Mouse (Mus musculus) thymus, postnatal 25 days (tissue): ENCODE results near the gene Stk39.
A peak's percentile ranks its signal among the peaks of the same experiment; 100 is the strongest.

Source experiments
- DNase-seq: peaks from one replicate; pipeline ENCODE4 v3.0.0; 2022

The Stk39 gene

GRCm38 (mm10) chr2:68336913-68337312 lies 135.2 kb downstream of the Stk39 start:
- no peak for DNase-seq

DNA sequence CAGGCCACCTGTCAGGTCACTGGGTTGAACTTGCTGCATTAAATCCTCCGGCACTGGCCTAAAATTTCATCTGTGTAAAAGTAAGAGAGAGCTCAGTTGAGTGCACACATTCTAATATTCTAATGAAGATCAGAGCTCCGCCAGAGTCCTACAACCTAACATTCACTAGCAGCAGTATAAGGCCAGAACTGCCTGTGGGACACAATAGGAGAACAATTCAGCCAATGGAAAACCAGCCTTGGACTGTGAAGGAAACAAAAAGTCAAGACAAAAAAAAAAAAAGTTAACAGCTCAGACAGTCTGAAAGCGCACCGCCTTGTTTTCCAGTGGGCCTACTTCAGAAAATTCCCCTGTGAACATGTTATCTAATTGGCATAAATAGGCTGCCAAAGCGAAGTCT lies 137.1 kb downstream of the Stk39 start:
- DNase-seq: no peak

- no peak for DNase-seq
Measured at GRCm38 (mm10) chr2:68325306-68325705, 146.8 kb downstream of the Stk39 start.

- DNase-seq: no peak
Measured at GRCm38 (mm10) chr2:68321230-68321629, 150.8 kb downstream of the Stk39 start.

GRCm38 (mm10) chr2:68320670-68321069 lies 151.4 kb downstream of the Stk39 start:
- no peak for DNase-seq

DNA sequence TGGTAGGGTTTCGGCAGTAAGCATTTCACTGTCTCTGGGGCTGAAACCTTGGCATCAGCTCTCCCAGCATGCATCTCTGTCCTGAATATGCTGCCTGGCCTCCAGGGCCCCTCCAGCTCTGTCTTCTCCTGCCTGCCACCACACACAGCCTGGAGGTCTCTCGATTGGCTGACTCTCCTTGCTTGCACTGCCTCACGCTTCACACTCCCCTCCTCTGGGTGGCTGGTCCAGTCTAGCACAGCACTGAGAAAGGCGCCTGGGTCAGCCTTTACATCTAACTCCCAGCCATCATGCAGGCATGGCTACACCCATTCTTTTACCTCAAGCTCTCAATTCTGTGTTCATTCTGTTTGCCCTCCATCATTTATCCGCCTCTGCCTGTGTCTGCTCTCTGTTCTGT lies 153.6 kb downstream of the Stk39 start:
- no peak for DNase-seq

- no peak for DNase-seq
Measured at GRCm38 (mm10) chr2:68317895-68318294, 154.2 kb downstream of the Stk39 start.

DNA sequence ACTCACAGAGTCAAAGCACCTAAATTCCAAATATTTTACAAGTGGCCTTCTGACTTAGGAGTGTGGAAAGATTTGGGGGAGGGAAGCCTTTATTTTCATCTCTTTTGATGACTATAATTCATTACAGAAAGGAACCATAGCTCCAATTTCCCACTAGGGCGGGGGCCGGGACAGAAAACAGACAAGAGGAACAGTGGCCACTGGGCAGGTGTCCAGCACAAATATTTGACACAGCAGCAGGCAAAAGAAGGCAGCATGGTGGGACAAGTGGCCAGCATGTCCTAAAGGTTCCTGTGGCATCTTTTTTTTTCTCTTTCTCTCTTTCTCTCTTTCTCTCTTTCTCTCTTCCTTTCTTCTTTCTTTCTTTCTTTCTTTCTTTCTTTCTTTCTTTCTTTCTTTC lies 154.6 kb downstream of the Stk39 start:
- no peak for DNase-seq

- DNase-seq: no peak
Measured at GRCm38 (mm10) chr2:68315258-68315657, 156.8 kb downstream of the Stk39 start.

- peak; percentile 31 for DNase-seq
Measured at GRCm38 (mm10) chr2:68310121-68310520, 161.9 kb downstream of the Stk39 start.

- no peak for DNase-seq
Measured at GRCm38 (mm10) chr2:68306519-68306918, 165.5 kb downstream of the Stk39 start.

GRCm38 (mm10) chr2:68304771-68305460 lies 167.2 kb downstream of the Stk39 start:
- DNase-seq: no peak

DNA sequence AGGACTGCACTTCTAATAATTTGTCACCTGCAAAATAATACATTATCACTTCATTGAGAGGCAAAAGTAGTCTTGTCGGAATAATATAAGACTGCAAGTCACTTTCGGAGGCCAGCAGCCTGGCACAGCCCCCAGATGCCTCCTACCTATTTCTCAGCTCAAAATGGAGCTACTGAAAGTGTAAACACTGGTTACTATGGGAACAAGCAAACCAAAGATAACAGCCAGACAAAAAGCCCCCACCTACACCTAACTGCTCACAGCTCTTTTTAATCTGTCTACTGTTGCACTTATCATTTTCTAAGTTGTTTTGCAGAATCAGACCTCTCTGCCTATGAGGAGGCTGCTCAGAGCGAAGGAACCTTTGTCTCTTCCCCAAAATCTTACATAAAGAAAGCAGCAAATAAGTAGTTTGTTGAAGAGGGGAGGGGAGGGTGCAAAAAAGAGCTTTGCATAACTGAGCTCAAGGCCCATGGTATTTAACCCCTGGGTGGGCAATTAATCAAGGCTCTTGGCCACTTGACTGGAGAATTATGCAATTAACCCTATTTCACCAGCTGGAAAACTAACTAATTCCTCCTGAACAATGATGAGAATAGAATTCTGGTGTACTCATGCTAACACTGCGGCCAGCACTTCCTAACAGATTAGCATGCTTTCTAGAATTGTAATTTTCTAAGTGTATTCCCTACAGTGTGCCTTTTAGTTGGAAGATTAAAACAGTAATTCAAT lies 170.1 kb downstream of the Stk39 start:
- no peak for DNase-seq

- DNase-seq: no peak
Measured at GRCm38 (mm10) chr2:68298356-68298755, 173.7 kb downstream of the Stk39 start.

DNA sequence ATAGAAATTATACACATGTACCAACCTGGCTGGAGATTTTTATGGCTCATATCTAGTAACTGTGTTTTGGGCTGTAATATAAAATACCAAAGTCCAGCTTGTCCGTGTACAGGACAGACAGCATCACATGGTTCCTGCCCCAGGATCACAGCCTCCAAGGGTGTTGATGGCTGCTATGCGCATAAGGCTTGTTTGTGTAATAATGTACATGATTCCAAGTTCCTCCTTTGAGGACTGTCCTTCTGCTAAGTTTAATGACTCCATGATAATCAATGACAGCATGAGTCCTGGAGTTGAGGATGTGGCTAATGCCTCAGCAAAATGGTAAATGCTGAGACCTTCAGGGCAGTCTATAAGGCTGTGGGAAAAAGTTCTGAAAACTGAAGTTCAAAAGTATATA lies 174.1 kb downstream of the Stk39 start:
- DNase-seq: no peak

DNA sequence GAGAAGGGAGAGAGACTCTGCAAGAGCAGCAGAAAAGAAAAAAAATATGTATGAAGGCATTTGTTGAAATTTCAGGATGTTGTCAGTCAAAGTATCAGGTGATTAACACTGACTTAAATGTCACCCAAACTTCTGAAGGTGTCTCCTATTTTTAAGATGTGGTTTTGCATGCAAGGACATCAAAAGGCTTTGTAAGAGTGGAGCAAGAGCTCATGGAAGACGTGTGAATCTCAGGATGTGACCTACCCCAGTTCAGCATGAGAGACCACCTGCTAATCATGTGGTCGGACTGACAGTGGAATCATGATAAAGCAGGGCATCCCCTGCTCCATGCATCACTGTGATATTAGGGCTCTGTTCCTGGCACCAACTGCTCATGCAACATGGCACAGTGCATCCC lies 175.3 kb downstream of the Stk39 start:
- DNase-seq: no peak

DNA sequence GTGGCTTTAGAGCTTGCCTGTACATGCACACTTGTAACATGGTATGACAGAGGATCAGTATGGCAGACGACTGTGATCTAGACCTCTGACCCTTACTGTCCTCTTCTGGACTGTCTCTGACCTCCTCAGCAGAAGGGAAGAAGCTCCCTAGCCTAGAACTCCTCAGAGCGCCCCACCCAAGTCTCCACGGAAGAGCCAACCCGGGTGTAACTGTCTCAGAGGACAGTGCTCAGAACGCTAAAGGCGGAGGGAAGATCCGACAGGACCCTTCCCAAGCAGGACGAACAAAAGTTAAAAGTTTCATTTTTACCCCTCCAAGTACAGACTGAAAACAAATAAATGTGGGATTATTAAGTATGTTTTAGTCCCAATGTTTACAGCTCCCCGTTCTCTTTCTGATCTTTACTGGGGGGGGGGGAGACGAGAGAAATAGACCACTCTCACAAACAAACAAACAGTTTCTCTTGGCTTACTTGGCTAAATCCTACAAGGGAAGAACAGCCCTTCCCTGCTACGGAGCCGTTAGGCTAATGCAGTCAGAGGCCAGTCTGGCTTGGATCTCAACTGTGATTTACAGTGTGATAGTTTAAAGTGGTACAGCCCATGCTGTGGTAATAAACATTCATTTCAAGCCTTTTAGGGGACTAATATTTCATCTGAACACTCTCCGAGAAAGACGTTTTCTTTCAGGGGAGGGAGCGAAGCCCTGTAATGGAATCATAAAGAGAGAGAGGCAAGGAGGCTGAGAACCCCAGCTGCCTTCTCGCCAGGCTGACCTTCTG lies 179.3 kb downstream of the Stk39 start:
- no peak for DNase-seq

GRCm38 (mm10) chr2:68291895-68292294 lies 180.2 kb downstream of the Stk39 start:
- DNase-seq: no peak

DNA sequence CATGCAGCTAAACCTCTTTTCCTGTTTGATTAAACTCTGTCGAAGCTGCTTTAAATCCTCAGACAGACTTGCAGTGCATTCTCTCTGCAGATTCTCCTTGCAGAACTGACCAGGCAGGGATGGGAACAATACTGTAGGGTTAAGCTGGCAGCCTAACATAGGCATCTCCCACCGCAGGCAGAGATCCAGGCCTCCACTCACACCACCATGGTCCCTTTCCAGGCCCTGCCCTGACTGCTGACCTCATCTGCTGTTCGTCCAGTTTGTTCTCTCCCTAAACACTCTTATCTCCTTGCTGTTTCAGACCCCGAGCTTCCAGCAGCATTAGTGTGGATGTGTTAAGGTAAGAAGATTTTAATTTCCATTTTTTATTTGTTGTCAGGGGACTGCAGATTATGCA lies 182.1 kb downstream of the Stk39 start:
- DNase-seq: no peak

DNA sequence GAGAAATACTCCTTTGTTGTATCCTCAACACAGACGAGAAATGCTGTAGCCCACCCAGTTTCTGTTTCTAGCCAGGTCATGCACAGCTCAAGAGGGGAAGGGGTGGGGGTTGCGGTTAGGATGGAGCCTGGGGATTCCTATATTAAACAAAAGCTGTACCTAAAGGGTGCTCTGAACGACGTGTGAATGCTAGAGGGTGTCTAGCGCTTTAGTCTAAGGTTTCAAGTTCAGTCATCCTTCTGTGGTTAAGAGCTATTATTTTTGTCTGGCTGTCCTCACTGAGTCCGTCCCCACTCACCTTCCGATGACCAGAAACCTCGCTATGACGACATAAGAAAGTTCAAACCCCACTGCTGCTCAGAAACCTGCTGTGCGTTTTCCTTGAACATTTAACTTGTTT lies 182.9 kb downstream of the Stk39 start:
- DNase-seq: no peak

- DNase-seq: no peak
Measured at GRCm38 (mm10) chr2:68288106-68288505, 184.0 kb downstream of the Stk39 start.

- no peak for DNase-seq
Measured at GRCm38 (mm10) chr2:68284391-68284790, 187.7 kb downstream of the Stk39 start.

- DNase-seq: no peak
Measured at GRCm38 (mm10) chr2:68283021-68283548, 189.0 kb downstream of the Stk39 start.

DNA sequence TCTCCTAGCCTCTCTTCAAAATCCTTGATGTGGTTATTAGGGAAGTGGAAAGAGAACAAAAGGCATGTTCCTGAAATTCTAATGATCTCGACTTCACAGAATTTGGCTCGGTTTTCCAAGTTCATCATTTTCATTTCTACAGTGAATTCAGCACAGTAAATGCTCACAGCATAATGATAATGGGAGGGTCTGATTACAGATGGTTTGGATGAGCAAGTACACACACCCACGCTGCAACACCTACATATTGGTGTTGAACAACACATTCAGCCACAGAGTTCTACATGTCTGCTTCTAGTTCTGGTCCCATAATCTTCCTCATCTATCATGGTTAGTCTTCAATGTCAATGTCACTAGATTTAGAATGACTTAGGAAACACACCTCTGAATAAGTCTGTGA lies 190.5 kb downstream of the Stk39 start:
- DNase-seq: no peak
